Mouse (Mus musculus): Measurements from ENCODE around the gene Olfr16. TPM values are rescaled to one million over a fixed set of nuclear protein-coding genes. Genes with fewer than 3 reads are reported as not detected.

Gene Olfr16
- not detected in 2 replicates for total RNA-seq (2017)

GRCm38 (mm10) chr1:172950160-172950559 lies at the start of gene Olfr16:
Gene Olfr16 (plus strand): TSS chr1:172950409.
- no peak for ATAC-seq (replicated peaks in 1 of 2; ENCODE audit: insufficient read depth in 1 of 2, low FRiP score in 2 of 2, low TSS enrichment in 1 of 2, low read depth in 1 of 2, poor library complexity in 2 of 2, severe bottlenecking in 2 of 2)

GRCm38 (mm10) chr1:172903313-172903712 lies 46.9 kb upstream of the Olfr16 start:
- no peak for ATAC-seq (replicated peaks in 1 of 2; ENCODE audit: insufficient read depth in 1 of 2, low FRiP score in 2 of 2, low TSS enrichment in 1 of 2, low read depth in 1 of 2, poor library complexity in 2 of 2, severe bottlenecking in 2 of 2)

- ATAC-seq (replicated peaks in 1 of 2; ENCODE audit: insufficient read depth in 1 of 2, low FRiP score in 2 of 2, low TSS enrichment in 1 of 2, low read depth in 1 of 2, poor library complexity in 2 of 2, severe bottlenecking in 2 of 2): no peak
Observed at GRCm38 (mm10) chr1:172917115-172917514, 33.1 kb upstream of the Olfr16 start.

GRCm38 (mm10) chr1:172918450-172918849 lies 31.8 kb upstream of the Olfr16 start:
- no peak for ATAC-seq (replicated peaks in 1 of 2; ENCODE audit: insufficient read depth in 1 of 2, low FRiP score in 2 of 2, low TSS enrichment in 1 of 2, low read depth in 1 of 2, poor library complexity in 2 of 2, severe bottlenecking in 2 of 2)

GRCm38 (mm10) chr1:172932197-172932596 lies 18.0 kb upstream of the Olfr16 start:
- ATAC-seq (replicated peaks in 1 of 2; ENCODE audit: insufficient read depth in 1 of 2, low FRiP score in 2 of 2, low TSS enrichment in 1 of 2, low read depth in 1 of 2, poor library complexity in 2 of 2, severe bottlenecking in 2 of 2): no peak

- ATAC-seq (replicated peaks in 1 of 2; ENCODE audit: insufficient read depth in 1 of 2, low FRiP score in 2 of 2, low TSS enrichment in 1 of 2, low read depth in 1 of 2, poor library complexity in 2 of 2, severe bottlenecking in 2 of 2): no peak
Observed at GRCm38 (mm10) chr1:172951171-172951720, 1.0 kb downstream of the Olfr16 start.

- ATAC-seq (replicated peaks in 1 of 2; ENCODE audit: insufficient read depth in 1 of 2, low FRiP score in 2 of 2, low TSS enrichment in 1 of 2, low read depth in 1 of 2, poor library complexity in 2 of 2, severe bottlenecking in 2 of 2): no peak
Observed at GRCm38 (mm10) chr1:172955376-172955775, 5.2 kb downstream of the Olfr16 start.

- ATAC-seq (replicated peaks in 1 of 2; ENCODE audit: insufficient read depth in 1 of 2, low FRiP score in 2 of 2, low TSS enrichment in 1 of 2, low read depth in 1 of 2, poor library complexity in 2 of 2, severe bottlenecking in 2 of 2): no peak
Observed at GRCm38 (mm10) chr1:172960452-172960851, 10.2 kb downstream of the Olfr16 start.

- ATAC-seq (replicated peaks in 1 of 2; ENCODE audit: insufficient read depth in 1 of 2, low FRiP score in 2 of 2, low TSS enrichment in 1 of 2, low read depth in 1 of 2, poor library complexity in 2 of 2, severe bottlenecking in 2 of 2): no peak
Observed at GRCm38 (mm10) chr1:172989794-172990634, 39.8 kb downstream of the Olfr16 start.

- no peak for ATAC-seq (replicated peaks in 1 of 2; ENCODE audit: insufficient read depth in 1 of 2, low FRiP score in 2 of 2, low TSS enrichment in 1 of 2, low read depth in 1 of 2, poor library complexity in 2 of 2, severe bottlenecking in 2 of 2)
Observed at GRCm38 (mm10) chr1:172990635-172991009, 40.4 kb downstream of the Olfr16 start.

Other genes starting within 250 kb of the Olfr16 start
- not detected in 2 replicates for gene Apcs, start 55.4 kb upstream of the Olfr16 start, total RNA-seq (2017)
- not detected in 2 replicates for gene Olfr1408, start 187.0 kb downstream of the Olfr16 start, total RNA-seq (2017)
- gene Olfr1406, start 240.2 kb downstream of the Olfr16 start, total RNA-seq (2017): not detected in 2 replicates
- gene Olfr218, start 247.4 kb downstream of the Olfr16 start, total RNA-seq (2017): not detected in 2 replicates